Mouse (Mus musculus) left cerebral cortex, adult 8-10 months (tissue): ENCODE measurements at regions not wholly inside any gene's neighbourhood (a gene's known extent, or its start where the extent isn't known, plus 50 kb on each side); places are given as distances from the start of the nearest gene placed in this dataset.
A peak's percentile ranks its signal among the peaks of the same experiment; 100 is the strongest.

Experiments used
- DNase-seq, 2 experiments: peaks; one replicate each; pipeline ENCODE4 v3.0.0; 2022; ENCODE audit warnings: low spot score in 2 of 2

DNA sequence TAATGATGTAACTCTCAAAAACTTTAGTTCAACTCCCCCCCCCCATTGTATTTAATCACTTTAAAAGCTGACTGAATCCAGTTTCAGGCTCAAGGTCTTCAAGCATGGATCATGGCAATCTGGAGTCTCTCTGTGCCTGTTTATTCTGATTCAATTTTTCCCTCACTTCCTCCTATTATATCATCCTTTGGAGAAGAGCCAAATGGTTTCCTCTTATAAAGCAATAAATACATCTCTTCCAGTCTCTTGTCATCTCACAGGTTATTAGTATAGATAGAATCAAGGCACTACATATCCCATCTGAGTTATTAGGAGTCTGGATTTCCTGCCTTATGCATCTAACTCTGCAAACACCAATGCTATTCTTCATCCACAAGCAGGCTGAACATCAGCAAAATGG, 530.2 kb upstream of the Pdcd1 start:
- no peak for DNase-seq

GRCm38 (mm10) chr1:94581650-94582405, 529.5 kb upstream of the Pdcd1 start:
- no peak for DNase-seq

DNA sequence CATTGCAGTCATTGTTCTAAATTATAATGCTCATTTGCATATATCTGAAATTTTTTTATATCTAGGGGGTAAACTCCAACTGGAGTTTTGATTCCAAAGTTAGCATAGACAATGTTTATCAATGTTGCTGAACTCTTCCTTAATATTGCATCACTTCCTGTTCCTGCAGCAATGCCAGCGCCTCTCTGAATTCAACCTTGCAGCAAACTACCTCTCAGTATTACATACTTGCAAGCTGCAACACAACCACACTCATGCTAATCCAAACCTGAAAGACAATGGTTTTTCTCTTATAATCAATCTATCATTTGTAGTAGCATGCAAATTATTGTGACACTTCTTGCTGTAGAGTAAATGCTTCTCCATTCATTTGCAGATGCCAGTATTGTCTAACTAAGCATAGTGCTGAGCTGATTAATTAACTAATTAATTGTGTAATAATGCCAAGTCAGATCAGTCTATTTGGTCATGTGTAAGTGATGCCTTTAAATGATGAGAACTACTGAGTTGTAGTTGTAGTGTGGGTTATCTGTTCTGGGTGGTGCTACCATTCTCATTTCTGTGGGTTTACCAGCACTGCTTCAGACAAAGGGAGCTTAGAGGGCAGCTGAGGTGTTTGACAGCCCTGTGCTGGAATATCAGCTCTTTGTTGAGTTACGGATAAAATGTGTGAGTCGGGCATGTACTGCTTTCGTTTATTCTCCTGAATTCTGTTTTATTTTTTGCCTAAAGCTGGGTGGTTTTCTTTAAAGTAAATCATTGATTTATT, 480.6 kb upstream of the Pdcd1 start:
- DNase-seq = no peak

DNA sequence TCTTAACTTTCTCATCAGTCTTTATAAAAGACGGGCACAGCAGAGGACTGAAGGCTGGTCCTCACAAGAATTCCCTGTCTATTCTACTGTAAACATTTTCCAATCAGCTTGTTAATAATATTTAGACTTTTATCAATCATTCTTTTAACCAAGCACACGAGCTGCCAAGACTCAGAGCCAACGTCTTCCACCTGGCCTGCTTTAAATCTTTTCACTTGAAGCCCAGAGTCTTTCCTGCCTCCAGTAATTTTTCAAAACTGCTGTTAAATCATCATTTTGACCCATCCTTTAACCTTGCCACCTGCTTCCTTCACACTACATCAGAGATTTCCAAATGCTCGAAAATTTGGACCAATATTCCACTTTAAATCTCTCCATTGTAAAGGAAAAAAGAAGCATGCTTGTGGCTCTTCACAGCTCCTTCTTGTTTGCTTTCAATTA, 451.7 kb upstream of the Pdcd1 start:
- no peak for DNase-seq

- DNase-seq = no peak
Measured at GRCm38 (mm10) chr1:94503379-94504079, 451.2 kb upstream of the Pdcd1 start.

- DNase-seq = no peak
Measured at GRCm38 (mm10) chr1:94502066-94502861, 449.9 kb upstream of the Pdcd1 start.

GRCm38 (mm10) chr1:94496992-94497391, 444.6 kb upstream of the Pdcd1 start:
- DNase-seq = no peak

- no peak for DNase-seq
Measured at GRCm38 (mm10) chr1:94496341-94496740, 444.0 kb upstream of the Pdcd1 start.

GRCm38 (mm10) chr1:94487062-94487461, 434.7 kb upstream of the Pdcd1 start:
- DNase-seq = no peak

DNA sequence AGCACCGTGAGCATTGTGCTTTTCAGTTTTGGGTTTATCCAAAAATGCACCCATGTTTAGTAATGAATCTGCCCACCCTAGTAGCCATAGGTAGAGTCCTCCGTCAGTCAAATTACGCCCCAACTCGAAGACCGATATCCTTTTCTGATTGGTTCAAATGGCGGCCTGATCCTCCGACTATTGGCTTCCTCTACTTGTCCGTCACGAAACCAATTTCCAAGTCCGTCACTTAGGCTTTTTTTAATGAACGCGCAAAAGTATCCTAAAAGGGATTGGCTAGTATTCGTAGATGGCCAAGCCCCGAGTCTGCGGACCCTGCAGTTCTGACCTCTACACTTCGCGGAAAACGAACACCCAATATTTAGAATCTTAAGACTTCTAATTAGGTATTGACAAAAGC, 417.5 kb upstream of the Pdcd1 start:
- DNase-seq = peak; percentile 1 to 14

GRCm38 (mm10) chr1:94423731-94424130, 371.4 kb upstream of the Pdcd1 start:
- no peak for DNase-seq

- peak in 1 of 2 experiments; percentile 1 for DNase-seq
Measured at GRCm38 (mm10) chr1:94413043-94413442, 360.7 kb upstream of the Pdcd1 start.

- no peak for DNase-seq
Measured at GRCm38 (mm10) chr1:94366606-94367005, 314.3 kb upstream of the Pdcd1 start.

DNA sequence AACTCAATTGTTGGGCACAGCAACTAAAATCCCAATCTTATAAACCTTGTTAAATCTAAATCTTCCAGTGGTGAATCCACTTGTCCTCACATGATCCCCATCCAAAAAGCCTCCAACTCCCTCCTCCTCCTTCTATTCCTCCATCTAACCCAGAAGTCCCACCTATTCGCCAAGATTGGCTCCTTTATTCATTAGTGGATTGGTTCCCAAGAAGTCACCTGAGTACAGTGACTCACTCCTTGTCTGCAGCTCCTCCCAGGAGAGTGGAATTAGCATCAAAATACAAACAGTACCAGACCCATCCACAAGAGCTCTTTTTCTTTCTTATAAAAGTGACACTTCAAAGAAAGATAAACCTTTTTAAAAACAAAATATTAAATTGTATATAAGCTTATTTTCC, 304.6 kb upstream of the Pdcd1 start:
- no peak for DNase-seq

DNA sequence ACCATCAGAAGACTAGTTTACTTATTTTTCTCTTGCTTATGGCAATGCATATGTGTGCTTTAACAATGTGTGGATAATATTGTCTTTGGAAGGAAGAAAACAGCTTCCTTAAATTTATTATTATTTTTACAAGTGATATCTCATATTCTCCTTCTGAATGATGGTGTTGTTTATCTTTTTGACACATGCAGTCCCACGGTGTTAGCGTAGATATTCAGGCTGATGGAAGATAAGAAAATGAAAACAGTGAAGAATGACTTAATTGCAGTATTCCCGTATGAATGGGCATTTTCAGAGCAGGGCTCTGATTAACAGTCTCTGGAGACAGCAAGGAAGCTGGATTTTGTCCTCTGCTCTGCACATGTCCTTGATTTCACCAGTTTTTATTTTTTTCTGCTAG, 303.5 kb upstream of the Pdcd1 start:
- no peak for DNase-seq

DNA sequence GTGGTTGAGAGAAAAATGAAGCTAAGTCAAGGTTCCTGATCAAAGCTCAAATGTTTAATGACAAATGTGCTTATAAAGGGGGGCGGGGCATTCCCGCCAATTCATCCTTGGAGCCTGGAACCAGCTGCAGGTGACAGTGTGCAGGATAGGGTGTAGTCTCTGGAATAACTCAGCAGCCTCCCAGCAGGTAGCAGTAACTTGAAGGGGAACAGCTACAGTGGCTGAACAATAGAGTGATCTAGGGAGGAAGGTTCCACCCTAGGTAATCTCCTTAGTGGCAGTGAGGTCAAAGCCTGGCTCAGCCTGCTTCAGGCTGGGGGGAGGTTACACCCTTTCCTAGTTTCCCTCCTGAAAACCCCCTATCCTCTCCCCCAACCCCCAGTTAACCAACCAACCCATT, 290.2 kb upstream of the Pdcd1 start:
- DNase-seq = no peak

DNA sequence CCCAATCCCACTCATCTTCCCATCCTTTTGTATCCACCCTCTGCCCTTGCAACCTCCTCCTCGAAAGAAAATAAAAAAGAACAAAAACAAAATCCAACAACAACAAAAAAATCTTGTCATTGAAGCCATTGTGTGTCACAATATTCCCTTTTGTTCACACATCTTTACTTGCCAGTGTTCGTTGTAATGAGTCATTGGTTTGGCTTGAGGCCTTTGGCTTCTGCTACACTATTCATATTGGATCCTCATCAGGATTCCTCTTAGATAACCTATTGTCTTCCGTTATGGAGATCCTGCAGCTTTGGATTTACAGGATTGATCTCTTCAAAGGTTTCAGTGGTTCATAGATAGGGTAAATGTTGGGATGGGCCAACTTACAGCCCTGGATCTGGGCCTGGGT, 288.9 kb upstream of the Pdcd1 start:
- DNase-seq = no peak

DNA sequence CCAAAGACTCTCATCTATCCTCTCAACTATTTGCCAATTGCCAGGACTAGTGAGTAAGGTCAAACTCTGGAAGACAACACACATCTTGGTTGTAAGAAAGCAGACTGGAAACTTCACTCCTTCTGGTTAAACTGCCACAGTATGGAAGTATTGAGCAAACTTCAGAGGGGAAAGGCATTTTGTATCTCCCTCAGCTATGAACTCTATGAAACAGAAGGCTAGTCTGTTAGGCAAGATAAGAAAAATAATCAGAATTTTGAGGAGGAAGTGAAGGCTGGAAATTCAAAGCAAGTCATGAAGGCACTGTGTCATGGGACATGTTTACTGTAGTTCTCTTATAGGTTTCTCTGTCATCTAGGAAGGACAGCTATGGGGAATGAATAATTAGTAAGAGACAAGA, 265.7 kb upstream of the Pdcd1 start:
- no peak for DNase-seq

DNA sequence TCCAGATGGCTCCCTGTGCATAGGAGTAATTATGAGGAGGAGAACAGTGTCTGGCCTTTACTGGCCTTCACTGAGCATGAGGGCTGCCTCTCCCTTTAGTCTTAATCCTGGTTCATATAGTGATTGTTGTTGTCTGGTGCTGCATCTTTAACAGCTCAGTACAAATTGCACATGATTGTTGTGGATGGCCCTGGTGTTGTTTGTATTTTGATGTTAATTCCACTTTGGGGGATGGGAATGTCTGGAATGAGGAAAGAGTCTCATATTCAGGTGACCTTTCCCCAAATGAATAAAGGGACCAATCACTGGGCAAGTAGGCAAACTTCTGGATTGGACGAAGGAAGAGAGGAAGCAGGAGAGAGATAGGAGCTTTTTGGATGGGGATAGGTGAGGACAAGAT, 246.0 kb upstream of the Pdcd1 start:
- DNase-seq = no peak

DNA sequence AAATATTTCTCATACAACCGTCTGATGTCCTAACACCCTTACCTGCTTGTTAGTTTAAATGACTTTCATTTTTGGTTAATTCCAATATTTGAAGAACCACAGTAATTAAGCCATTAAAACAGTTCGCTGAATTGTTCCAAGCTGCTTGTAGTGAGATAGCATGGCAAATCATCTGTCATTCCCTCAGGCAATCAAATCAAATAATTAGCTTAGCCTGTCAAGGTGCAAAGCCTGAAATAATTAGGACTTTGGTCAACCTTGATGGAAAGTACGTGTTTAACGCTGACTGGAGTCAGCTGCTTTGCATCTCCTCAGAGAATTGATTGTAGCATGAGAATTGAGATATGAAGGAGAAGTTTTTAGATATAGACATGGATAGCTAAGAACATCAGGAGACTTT, 220.2 kb upstream of the Pdcd1 start:
- no peak for DNase-seq

DNA sequence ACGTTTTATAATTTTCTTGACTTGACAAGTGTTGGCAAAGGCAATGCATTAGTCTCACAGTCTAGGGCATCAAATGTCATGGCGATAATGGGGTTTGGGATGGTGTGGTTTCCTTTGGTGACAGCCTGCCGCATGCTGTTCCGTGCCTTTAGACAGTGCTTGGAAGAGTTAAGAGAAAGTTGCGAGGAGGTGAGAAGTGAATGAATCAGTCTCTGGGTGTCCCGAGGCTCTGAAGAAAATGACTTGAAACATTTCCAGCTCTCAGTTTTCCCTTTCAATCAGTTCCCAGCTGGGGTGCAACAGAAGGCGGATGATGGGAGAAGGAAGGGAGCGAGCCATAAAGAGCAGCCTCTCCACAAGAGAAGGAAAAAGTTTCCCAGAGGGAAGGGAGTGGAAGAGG, 211.0 kb upstream of the Pdcd1 start:
- no peak for DNase-seq

- DNase-seq = no peak
Measured at GRCm38 (mm10) chr1:94235426-94235825, 183.1 kb upstream of the Pdcd1 start.
